Mouse (Mus musculus) fat pad, adult 2 months (tissue): ENCODE measurements around the gene Hipk3.

Source experiments
- DNase-seq: peaks from one replicate; pipeline ENCODE4 v3.0.0-alpha.2; 2011; ENCODE audit warnings: low read depth, low spot score; ENCODE audit errors: extremely low read depth

The Hipk3 gene

DNA sequence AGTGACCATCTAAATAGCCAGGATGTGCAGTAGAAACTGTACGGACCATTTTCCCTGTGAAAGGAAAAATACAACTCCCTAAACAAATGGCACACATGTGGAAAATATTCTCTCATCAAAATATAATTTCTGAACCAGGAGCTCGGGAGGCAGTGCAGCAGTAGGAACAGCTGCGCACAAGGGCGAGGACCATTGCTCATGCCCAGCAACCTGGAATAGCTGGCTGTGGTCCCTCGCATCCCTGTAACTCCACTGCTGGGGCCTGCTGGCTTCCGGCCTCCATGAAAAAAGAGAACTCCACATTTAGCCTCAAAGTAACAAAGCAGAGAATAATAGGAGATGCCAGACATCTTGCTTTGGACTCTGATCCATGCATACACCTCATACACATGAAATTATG is 22.2 kb downstream of the Hipk3 start:
- DNase-seq = no peak

DNA sequence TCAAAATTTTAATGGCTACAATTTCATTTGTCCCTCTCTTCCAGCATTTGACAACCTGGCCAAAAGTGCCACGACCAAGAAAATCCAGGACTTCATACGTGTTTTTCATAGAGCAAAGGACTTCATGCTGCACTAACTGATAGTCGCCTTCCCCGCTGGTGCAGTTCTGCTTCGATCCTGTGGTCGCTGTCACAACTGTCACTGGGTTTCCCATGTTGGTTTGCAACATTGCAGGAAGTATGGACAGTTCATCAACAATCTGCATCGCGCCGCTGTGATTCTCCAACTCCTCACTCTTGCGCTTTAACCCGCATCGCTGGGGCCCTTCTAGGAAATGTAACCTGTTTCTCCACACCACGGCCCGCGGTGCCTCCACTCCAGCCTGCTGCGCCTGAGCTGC is 23.1 kb downstream of the Hipk3 start:
- no peak for DNase-seq

DNA sequence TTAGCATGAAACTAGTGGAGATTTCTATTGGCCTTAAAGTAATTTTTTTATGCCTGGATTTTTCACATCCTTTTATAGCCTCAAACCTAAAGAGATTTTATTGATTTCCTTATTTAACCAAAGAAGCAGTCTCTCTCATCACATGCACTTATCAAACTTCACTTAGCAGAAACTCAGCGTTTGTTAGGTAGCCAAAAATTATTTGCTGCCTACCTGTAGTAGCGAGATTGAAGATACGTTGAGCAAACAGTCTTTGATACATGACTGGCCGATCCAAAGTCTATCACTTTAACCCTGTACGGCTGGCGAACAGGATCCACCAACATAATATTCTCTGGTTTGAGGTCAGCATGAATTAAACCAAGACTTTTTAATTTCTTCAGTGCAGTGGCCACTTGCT is 23.7 kb downstream of the Hipk3 start:
- no peak for DNase-seq

DNA sequence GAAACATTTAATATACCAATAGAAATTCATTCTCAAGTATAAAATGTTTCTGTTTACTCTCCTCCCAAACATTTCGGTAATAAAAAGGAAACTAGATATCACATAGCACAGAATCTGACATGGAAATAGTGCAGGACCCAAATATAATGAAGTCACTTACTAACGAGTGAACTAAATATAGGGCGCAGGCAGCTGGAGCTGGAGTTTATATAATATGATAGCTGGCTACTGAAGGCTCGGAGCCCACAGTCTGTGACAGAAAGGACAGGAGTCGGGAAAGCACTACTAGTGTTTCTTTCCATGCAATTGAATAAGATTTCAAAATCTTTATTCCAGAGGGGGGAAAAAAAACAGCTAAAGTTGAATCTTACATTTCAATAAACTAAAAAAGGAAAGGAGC is 25.8 kb downstream of the Hipk3 start:
- no peak for DNase-seq

DNA sequence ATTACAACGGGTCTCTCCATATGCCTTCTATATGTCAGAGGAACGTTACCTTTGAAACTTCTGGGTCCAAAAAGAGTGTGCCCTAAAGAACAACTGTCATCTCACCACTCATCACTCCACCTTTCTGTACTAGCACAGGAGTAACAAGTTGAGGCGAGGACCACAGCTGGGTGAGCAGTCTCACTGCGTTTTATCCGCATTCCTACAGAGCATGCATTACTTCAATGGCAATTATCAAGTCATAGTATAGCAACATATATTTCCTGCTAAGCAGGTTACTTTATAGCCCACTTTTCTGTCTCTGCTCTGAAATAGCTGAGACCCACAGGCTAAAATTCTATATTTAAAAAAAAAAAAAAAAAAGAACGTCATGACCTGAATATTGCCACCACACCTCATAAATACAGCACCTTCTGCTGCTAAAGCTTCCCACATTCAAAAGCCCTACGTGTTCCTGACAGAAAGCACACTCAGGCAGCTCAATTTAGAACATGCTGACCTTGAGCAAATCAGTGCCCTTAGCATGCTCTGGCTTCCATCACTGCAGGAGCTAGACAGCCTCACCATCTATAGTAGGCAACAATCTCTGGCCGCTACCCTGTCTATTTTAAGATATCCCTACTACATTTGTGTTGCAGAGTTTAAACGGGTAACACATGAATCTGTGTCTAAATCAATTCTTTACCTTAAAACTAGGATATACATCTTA is 27.2 kb downstream of the Hipk3 start:
- no peak for DNase-seq

DNA sequence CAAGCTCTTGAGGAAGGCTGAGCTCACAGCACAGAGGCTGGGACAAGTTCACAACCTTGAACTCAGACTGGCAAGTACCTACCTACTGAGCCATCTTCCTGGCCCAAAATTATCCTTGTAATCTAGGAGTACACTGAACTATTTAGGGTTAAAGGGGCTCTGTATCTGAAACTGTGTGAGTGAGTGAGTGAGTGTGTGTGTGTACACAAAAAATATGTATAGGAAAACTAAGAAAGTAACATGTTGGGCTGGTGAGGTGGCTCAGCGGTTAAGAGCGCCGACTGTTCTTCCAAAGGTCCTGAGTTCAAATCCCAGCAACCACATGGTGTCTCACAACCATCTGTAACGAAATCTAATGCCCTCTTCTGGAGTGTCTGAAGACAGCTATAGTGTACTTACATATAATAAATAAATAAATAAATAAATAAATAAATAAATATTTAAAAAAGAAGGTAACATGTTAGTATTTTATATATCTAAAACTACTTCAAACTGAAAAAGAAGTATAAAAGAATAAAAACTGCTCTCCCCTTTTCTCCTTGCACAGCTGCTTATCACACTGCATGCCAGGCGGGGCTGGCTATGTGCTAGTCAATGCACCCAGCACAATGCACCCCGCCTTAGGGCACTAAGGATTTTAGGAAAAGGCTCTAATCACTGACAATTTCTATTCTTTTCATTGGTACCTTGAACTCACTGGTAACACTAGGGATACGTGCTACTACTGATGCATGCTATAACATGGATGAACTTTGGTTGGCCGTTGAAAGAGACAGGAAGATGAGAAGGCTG is 28.4 kb downstream of the Hipk3 start:
- DNase-seq = no peak

DNA sequence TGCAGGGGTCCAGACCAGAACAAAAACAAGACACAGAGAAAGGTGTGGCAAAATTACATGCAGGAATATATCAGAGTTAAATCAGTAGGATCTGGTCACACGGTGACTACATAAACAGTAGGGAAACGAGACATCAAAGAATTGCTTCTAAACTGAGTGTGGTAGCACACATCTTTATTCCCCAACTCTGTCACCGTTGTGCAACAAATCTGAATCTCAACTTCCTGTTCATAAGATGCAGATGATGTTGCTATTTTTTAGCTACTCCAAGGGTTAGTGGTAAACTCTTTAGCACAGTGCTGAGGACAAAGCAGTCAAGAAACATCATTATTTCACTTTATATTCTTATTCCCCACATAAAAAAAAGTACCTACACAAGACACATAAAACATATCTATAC is 34.2 kb downstream of the Hipk3 start:
- no peak for DNase-seq

DNA sequence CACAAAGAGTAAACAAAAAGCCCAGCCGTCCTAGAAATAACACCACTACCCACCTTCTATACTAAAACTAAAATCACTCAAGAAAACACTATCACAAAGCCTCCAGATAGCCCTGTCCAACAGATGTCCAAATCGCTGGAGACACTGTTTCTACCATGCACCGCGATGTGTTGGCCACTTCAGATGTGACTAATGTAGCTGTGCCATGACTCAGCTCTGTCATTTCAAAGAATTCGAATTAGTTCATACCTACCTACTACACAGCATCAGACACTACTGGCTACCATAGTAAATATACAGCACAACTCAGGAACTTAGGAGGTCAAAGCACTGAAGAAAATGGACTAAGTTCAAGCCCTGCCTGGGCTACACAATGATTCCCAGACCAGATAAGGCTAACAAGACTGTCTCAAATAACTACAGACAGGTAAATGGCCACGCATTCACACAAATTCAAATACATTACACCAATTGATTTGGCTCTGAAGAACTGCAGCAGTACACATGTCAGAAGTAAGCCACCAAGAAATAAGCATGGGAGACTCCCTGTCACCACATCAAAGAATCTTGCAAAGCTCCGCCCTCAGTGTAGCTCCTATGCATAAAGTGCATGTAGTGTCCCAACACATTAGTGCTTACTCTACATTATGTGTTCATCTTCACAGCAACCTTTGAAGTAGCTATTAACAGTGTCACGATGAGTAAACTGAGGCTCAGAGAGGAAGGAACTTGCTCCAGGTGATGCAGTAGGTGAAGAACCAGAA is 35.5 kb downstream of the Hipk3 start:
- DNase-seq = no peak

DNA sequence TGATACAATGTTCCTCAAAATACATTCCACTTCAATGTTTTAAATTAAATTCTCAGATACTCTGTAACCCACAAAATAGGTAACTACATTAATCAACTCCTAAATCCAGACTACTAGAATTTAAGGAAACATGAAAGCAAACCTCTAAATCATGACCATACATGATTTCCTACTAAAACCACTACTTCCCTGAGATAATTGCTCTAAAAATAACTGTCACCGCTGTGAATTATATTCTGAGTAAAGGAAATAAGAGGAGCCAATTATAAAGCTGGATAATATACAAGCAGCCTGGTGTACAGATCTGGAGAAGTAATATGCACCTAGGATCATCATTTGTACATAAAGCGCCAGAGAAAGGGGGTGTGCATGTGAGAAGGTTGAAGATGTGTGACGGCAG is 37.1 kb downstream of the Hipk3 start:
- no peak for DNase-seq

DNA sequence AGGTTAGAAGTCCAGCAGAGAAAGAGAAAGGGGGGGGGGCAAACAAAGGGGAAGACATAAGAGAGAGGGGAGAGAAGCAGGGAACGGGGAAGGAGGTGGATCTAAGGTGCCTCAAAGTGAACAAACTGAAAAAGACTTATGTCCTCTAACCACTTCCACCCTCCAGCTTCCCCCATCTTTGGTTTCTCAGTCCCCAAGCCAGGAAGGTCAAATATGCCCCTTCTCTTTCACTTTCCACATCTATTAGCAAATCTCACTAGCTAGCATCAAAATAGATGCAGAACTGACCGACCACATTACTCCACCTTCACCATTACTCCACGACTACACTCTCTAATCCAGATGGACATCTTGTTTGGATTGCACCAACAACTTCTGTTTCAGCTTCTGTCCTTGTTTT is 43.6 kb downstream of the Hipk3 start:
- DNase-seq = no peak

DNA sequence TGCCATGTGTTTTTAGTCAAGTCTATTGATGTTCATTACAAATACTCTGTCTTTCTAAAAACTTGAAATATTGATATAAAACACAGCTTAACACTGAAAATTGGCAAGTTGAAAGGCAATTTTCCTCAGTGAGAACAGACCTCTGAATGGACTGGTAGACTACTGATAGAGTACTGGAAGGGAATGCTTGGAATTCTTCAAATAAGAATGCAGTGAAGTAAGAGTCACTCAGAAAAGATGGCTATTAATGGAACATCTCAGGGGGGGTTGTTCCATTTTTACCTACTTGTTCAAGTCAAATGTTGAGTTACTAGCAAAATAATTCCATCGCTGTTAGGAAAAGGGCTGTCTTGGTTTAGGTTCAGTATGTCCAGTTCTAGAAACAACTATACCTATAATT is 45.1 kb downstream of the Hipk3 start:
- DNase-seq = no peak

DNA sequence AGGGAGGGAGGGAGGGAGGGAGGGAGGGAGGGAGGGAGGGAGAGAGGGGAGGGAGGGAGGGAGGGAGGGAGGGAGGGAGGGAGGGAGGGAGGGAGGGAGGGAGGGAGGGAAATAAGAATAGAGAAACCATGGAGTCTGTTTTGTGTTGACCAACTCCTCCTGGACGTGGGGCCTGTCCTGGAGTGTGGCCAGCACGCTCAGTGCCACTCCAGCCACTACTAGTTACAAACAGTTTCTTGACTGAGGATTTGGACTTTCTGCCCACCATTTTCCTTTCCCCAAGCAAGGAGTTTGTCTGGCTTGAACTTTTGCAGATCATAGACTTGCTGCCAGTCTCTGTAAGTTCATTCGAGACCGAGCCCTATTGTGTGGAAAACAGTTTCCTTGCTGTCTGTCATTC is 46.0 kb downstream of the Hipk3 start:
- DNase-seq = no peak

DNA sequence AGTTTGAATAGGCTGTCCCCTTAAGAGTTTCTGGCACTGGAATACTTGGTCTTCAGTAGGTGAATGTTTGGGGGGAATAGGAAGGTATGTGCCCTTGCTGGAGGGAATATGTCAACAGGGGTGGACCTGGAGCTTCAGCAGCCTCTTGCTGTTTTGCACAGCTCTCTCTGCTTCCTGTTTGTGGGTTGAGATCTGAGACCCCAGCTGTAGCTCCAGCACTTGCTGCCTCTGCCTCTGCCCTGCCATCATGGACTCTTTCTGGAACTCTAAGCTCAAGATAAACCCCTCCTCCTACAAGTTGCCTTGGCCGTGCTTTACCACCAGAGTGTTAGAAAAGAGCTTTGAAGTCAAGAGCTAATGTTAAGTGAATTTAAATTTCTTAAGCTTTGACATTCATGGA is 48.2 kb downstream of the Hipk3 start:
- no peak for DNase-seq

DNA sequence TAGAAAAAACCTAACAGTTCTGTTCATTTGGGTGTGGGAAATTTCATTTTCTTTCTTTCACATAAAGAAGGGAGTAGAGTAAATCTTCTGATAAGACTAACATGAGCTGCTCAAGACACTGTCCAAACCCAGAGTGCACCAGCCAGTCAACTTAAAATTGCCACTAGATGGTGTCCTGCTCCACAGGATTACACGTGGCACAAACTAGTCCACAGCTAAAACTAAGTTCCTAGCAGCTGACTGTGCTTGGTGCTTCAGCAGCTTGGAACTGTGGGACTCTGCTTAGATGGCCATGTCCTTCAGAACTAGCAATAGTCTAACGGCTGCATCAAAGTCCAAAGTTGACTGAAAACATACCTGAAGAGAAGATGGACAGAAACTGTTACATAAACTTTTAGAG is 49.5 kb downstream of the Hipk3 start:
- DNase-seq = no peak

DNA sequence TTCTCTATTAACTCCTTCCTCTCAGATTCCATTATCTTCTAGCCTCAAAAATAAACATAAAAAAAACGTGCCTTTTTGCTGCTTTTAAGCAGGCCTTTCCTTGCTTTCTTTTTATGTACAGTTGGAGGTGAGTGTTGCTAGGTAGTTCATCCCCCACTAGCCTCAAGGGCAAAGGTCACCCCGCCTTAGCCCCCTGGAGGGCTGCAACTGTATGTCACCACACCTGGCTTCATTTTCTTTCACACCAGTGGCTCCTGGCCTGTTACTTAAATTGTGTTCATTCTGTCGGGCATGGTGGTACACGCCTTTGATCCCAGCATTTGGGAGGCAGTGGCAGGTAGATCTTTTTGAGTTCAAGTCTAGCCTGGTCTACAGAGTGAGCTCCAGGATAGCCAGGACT is 51.9 kb downstream of the Hipk3 start:
- DNase-seq = no peak

DNA sequence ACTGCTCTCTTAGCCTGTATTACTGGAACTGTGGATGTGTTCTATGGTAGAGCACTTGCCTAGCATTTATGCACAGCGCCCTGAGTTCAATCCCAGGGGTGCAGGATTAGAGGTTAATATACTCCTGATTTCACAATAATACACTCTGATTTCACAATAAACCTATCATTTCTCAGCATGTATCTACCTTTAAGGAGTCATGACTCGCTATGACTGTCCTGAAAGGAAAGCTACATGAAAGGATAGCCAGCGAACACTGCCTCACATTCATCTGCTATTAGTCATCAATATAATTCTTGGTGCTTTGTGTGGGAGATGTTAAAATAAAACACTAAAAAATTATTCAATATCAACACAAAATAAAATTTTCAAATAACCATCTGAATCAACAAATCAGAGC is 58.0 kb downstream of the Hipk3 start:
- DNase-seq = no peak

DNA sequence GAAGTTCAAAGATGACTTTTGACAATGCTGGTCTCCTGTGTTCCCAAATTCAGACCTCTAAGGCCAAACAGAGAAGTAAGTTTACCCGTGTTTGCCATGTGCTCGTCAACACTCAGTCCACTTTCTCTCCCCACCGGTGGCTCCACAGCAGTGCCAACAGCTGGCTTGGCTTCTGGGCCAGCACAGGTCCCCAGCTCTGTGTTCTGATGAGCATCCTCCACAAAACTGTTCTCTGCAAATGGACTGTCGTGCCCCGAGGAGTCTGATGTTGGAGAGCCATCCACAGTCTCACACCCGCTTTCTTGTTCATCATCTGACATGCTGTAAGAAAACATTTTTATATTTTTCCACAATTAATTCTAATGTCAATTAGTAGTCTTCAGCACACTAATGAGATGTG is 63.2 kb downstream of the Hipk3 start:
- DNase-seq = no peak

DNA sequence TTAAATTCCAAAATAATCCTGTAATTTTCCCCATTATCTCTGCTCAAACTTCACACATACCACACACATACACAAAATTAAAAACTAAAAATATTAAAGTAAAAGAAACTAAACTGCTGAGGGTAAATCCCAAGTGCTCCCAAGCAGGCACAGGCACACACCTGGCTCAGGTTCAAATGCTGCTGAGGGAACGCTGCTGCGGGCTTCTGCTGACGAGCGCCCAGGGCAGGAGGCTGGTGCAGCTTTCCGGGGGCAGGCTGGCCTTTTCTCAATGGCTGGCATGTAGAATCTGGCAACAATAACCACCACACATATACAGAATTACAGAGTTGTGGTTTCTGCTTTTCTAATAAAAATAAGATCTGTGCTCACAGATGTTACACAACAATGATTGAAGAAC is 63.7 kb downstream of the Hipk3 start:
- DNase-seq = no peak

DNA sequence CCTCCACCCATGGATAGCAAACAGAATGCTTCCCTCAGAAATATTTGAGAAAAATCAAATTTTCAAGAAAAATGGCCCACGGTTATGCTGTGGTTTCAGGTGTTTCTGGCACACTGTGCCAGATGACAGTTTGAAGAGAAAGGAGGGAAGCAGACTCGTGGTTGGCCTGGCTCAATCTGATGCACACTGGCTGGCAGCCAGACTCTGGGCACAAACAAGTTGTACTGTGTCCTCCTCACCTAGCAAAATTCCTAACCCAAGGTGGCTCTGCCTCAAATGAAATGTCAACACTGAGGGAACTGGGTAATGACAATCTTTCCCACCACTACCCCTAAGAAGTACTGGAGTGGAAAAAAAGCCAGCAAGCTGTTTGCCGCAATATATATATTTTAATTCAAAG is 68.1 kb downstream of the Hipk3 start:
- no peak for DNase-seq

DNA sequence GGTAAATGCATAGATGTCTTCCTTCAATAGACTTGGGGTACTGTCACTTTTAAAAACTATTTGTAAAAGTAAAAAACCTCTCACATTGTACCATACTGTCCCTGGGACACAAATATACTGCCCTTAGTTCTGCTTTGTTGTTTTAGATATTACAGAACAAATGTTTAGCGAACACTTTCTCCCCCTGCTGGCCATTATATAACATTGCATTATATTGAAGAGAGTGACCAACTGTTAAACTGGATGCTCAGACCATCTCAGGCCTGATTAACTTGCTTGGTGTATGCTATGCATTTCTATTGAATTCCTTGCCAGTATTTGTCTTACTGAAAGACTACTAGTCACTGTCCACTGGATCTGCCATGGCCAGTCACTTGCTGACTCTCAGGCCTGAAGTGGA is 72.0 kb downstream of the Hipk3 start:
- DNase-seq = no peak

DNA sequence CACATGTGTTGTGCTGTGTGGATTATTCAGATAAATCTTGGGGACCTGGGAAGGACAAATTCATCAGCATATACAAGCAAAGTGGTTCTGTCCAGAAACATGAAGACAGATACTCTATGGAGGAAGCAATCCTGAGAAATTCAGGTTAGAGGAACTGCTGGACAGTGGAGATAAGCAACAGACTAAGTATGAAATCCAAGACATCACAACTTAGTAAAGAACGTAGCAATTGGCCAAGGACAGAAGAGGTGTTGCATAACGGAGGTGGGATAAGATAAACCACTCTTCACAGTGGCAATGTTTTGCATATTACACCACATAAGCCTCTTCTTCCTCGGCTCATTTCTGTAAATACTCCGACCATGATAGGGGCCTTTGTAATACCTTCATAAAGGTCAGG is 73.4 kb downstream of the Hipk3 start:
- no peak for DNase-seq

DNA sequence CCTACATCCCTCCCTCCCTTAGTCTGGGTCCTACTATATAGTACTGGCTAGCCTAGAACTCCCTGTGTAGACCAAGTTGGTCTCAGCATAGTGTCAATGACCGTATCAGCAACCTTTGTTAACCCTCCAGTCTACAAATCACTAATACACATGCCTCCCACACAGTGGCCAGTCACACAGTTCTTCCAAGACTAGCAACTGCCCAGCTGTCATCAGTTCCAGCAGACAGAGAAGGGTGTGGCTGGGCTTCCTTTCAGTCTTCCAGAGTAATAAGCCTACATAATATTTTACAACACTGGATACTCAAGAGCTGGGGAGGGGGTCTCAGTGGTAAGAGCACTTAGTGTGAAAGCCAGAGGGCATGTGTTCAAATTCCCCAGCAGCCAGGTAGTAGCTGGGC is 74.2 kb downstream of the Hipk3 start:
- no peak for DNase-seq
